Mouse (Mus musculus) megakaryocyte-erythroid progenitor cell, adult 5-6 weeks (primary cell): ENCODE results near the gene Olfr389. TPM values are rescaled to one million over a fixed set of nuclear protein-coding genes. Genes with fewer than 3 reads are reported as not detected.

ENCODE experiments used
- ATAC-seq: replicated peaks from 2 replicates; pipeline ENCODE4 v1.8.0; 2016; ENCODE audit warnings: mild to moderate bottlenecking, inconsistent platforms; ENCODE audit not compliant: severe bottlenecking, poor library complexity, low FRiP score, low TSS enrichment
- total RNA-seq, 2 experiments: library from RNA; stranded (forward) in 1 of 2; stranded (reverse) in 1 of 2; fragments of 200-1000, 215-1000 nt in 1 of 2; fragments of >200 nt in 1 of 2; fragmentation: Nextera tagmentation in 1 of 2; gene quantifications; 2 replicates each; pipeline ENCODE4 v1.2.3; 2014 to 2017

The Olfr389 gene
- total RNA-seq (2014; fragmentation: Nextera tagmentation), result not detected in 2 replicates
- total RNA-seq (2017), result not detected in 2 replicates

GRCm38 (mm10) chr11:73780613-73781012 lies at the start of gene Olfr389:
Gene Olfr389, minus strand, starts transcription at chr11:73780713.
- ATAC-seq, result no peak

GRCm38 (mm10) chr11:73816949-73817348 lies 36.4 kb upstream of the Olfr389 start, which contains the start of gene Olfr392:
Gene Olfr392, minus strand, starts transcription at chr11:73817049.
- no peak for ATAC-seq

- no peak for ATAC-seq
These were observed 22.4 kb upstream of the Olfr389 start, which contains the start of gene Olfr391-ps for GRCm38 (mm10) chr11:73802952-73803351. Gene Olfr391-ps, minus strand, starts transcription at chr11:73803052.

GRCm38 (mm10) chr11:73782664-73783063 lies 2.2 kb upstream of the Olfr389 start, which contains the start of gene Olfr390:
Gene Olfr390, plus strand, starts transcription at chr11:73782964.
- ATAC-seq, result no peak

GRCm38 (mm10) chr11:73759115-73759514 lies 21.4 kb downstream of the Olfr389 start:
- no peak for ATAC-seq

Other genes starting within 250 kb of the Olfr389 start
- gene Olfr385, start 187.7 kb downstream of the Olfr389 start, total RNA-seq (2014; fragmentation: Nextera tagmentation), result not detected in 2 replicates
- gene Olfr385, start 187.7 kb downstream of the Olfr389 start, total RNA-seq (2017), result not detected in 2 replicates
- not detected in 2 replicates for gene Olfr384, start 182.1 kb downstream of the Olfr389 start, total RNA-seq (2014; fragmentation: Nextera tagmentation)
- gene Olfr384, start 182.1 kb downstream of the Olfr389 start, total RNA-seq (2017), result not detected in 2 replicates
- not detected in 2 replicates for gene Zfp735, start 91.9 kb downstream of the Olfr389 start, total RNA-seq (2014; fragmentation: Nextera tagmentation)
- not detected in 2 replicates for gene Zfp735, start 91.9 kb downstream of the Olfr389 start, total RNA-seq (2017)
- not detected in 2 replicates for gene Olfr390, start 2.3 kb upstream of the Olfr389 start, total RNA-seq (2014; fragmentation: Nextera tagmentation)
- gene Olfr390, start 2.3 kb upstream of the Olfr389 start, total RNA-seq (2017), result not detected in 2 replicates
- not detected in 2 replicates for gene Olfr391-ps, start 22.3 kb upstream of the Olfr389 start, total RNA-seq (2014; fragmentation: Nextera tagmentation)
- gene Olfr391-ps, start 22.3 kb upstream of the Olfr389 start, total RNA-seq (2017), result not detected in 2 replicates
- gene Olfr392, start 36.3 kb upstream of the Olfr389 start, total RNA-seq (2014; fragmentation: Nextera tagmentation), result not detected in 2 replicates
- not detected in 2 replicates for gene Olfr392, start 36.3 kb upstream of the Olfr389 start, total RNA-seq (2017)
- not detected in 2 replicates for gene Olfr393, start 70.7 kb upstream of the Olfr389 start, total RNA-seq (2014; fragmentation: Nextera tagmentation)
- gene Olfr393, start 70.7 kb upstream of the Olfr389 start, total RNA-seq (2017), result not detected in 2 replicates
- not detected in 2 replicates for gene Olfr394, start 110.1 kb upstream of the Olfr389 start, total RNA-seq (2014; fragmentation: Nextera tagmentation)
- not detected in 2 replicates for gene Olfr394, start 110.1 kb upstream of the Olfr389 start, total RNA-seq (2017)
- not detected in 2 replicates for gene Olfr395, start 128.6 kb upstream of the Olfr389 start, total RNA-seq (2014; fragmentation: Nextera tagmentation)
- not detected in 2 replicates for gene Olfr395, start 128.6 kb upstream of the Olfr389 start, total RNA-seq (2017)
- not detected in 2 replicates for gene Olfr23, start 156.0 kb upstream of the Olfr389 start, total RNA-seq (2014; fragmentation: Nextera tagmentation)
- not detected in 2 replicates for gene Olfr23, start 156.0 kb upstream of the Olfr389 start, total RNA-seq (2017)
- not detected in 2 replicates for gene Olfr397, start 180.1 kb upstream of the Olfr389 start, total RNA-seq (2014; fragmentation: Nextera tagmentation)
- not detected in 2 replicates for gene Olfr397, start 180.1 kb upstream of the Olfr389 start, total RNA-seq (2017)
- gene Olfr398, start 209.7 kb upstream of the Olfr389 start, total RNA-seq (2014; fragmentation: Nextera tagmentation), result not detected in 2 replicates
- not detected in 2 replicates for gene Olfr398, start 209.7 kb upstream of the Olfr389 start, total RNA-seq (2017)